Mouse (Mus musculus): ENCODE measurements around the gene Vmn2r93. TPM values are rescaled to one million over a fixed set of nuclear protein-coding genes. Genes with fewer than 3 reads are reported as not detected.

The Vmn2r93 gene
- total RNA-seq (2023), result not detected

GRCm38 (mm10) chr17:18297799-18298198, at the start of gene Vmn2r93:
Gene Vmn2r93, plus strand, starts transcription at chr17:18298099.

GRCm38 (mm10) chr17:18277656-18278055, 20.2 kb upstream of the Vmn2r93 start, which contains the start of gene Vmn2r94:
Gene Vmn2r94, minus strand, starts transcription at chr17:18277756.

Other genes starting within 250 kb of the Vmn2r93 start
- not detected for gene Vmn2r124, start 248.7 kb upstream of the Vmn2r93 start, total RNA-seq (2023)
- not detected for gene Vmn2r91, start 213.1 kb upstream of the Vmn2r93 start, total RNA-seq (2023)
- gene Vmn2r92, start 146.2 kb upstream of the Vmn2r93 start, total RNA-seq (2023), result not detected
- not detected for gene Vmn2r94, start 20.3 kb upstream of the Vmn2r93 start, total RNA-seq (2023)
- gene Vmn2r95, start 126.0 kb downstream of the Vmn2r93 start, total RNA-seq (2023), result not detected

Data from B cell, adult 67 days (primary cell).